ENCODE assay signal across 22 mouse cellular contexts in the genomic region with DNA sequence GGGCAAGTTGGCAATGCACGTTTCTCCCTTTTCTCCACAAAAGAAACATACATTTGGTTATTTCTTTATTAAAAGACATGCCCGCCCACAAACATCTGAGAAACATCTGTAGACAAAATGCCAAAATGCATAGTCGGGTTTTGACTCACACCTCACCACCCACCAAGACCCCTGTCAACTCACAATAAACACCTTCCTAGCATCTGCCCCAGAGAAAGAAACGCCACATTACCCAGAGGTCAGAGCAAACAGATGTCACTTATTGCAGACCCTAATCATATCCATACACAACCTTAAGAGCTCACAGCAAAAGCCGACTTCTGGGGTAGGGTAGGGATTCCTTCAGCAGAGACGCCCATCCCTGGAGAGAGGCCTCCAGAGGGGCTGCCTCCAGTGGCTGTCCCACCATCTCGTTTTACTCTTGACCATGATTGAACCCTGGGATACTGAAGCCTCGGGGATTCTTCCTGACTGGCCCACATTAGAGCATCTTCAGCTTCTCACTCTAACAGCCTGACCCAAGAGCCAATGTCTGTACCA.
DNase-seq lines count a peak whose midpoint lies in the region; ATAC-seq and TF ChIP-seq lines count a peak whose summit lies in the region.
"Had no signal": no experiment of that assay in that cellular context is flagged by ENCODE, and none has a peak within 500 bp of the region (broad histone marks: within the 10 kb centered on the region; RNA-seq: fewer than 3 reads in every experiment).

No protein-coding gene starts in this region.

- TF ChIP-seq POLR2A in limb, embryonic 14.5 days (IDR thresholded peaks at IDR 0.05; ENCODE audit: borderline replicate concordance, extremely low read depth, insufficient read depth, insufficient read length), result no peak

- no peak overlapping the region for H3K4me3 ChIP-seq in embryonic facial prominence, embryonic 13.5 days
- no peak overlapping the region for H3K4me3 ChIP-seq in limb, embryonic 14.5 days (replicated peaks; ENCODE audit: low read length)
- H3K4me3 ChIP-seq: forebrain, embryonic 12.5 days; gastrocnemius, adult 2 months; heart, embryonic 13.5 days; hindbrain, embryonic 13.5 days; intestine, embryonic 15.5 days had no signal

- peaks cover 6% of the 10 kb centered on the region for H3K4me1 ChIP-seq in embryonic facial prominence, embryonic 13.5 days
- 0 out of 2 replicates have a peak, but pooled peaks cover 4% of the 10 kb centered on the region for H3K4me1 ChIP-seq in limb, embryonic 14.5 days (ENCODE audit: control insufficient read depth, insufficient read depth, low read length)
- H3K4me1 ChIP-seq: forebrain, embryonic 12.5 days; heart, embryonic 13.5 days; hindbrain, embryonic 13.5 days; intestine, embryonic 15.5 days had no signal

- no peak overlapping the region for H3K9ac ChIP-seq in embryonic facial prominence, embryonic 13.5 days
- no peak overlapping the region for H3K9ac ChIP-seq in limb, embryonic 14.5 days (ENCODE audit: low read depth, low read length, severe bottlenecking)
- H3K9ac ChIP-seq: forebrain, embryonic 12.5 days; heart, embryonic 13.5 days; hindbrain, embryonic 13.5 days; intestine, embryonic 15.5 days had no signal

- WGBS in embryonic facial prominence, embryonic 13.5 days, result 32% methylated on average over 8 of the region's 8 CpGs
- 25% methylated on average over 8 of the region's 8 CpGs for WGBS in limb, embryonic 14.5 days

- DNase-seq in embryo, embryonic 11 days, result peak; percentile 24
- no peak for DNase-seq in embryo, embryonic 9.5 days (ENCODE audit: extremely low spot score)
- DNase-seq in hindlimb bud, embryonic 11.5 days (ENCODE audit: extremely low spot score, low read depth, low spot score), result peak; percentile 82
- DNase-seq in limb, embryonic 14.5 days (ENCODE audit: low spot score), result peak; percentile 14
- DNase-seq in kidney, adult 18-20 months, result no peak
- DNase-seq: adrenal gland, postnatal 10 days; B cell, adult 2 months; cerebellum, adult 18-20 months; cerebellum, postnatal 10 days; gastrocnemius, adult 2 months; gastrocnemius, postnatal 25 days; heart, postnatal 4 days had no signal

- H3K36me3 ChIP-seq in embryonic facial prominence, embryonic 13.5 days, result no peaks in the 10 kb centered on the region
- no peaks in the 10 kb centered on the region for H3K36me3 ChIP-seq in limb, embryonic 14.5 days (ENCODE audit: control insufficient read depth, insufficient read depth, low read length)
- H3K36me3 ChIP-seq: forebrain, embryonic 12.5 days; G1E; heart, embryonic 13.5 days; hindbrain, embryonic 13.5 days; intestine, embryonic 15.5 days had no signal

- H3K27ac ChIP-seq in embryonic facial prominence, embryonic 13.5 days, result no peak overlapping the region
- H3K27ac ChIP-seq in limb, embryonic 14.5 days (replicated peaks; ENCODE audit: low read depth, low read length), result no peak overlapping the region
- H3K27ac ChIP-seq: forebrain, embryonic 12.5 days; gastrocnemius, adult 2 months; heart, embryonic 13.5 days; hindbrain, embryonic 13.5 days; hindbrain, postnatal 0 days; intestine, embryonic 15.5 days had no signal

- no peaks in the 10 kb centered on the region for H3K9me3 ChIP-seq in embryonic facial prominence, embryonic 13.5 days
- H3K9me3 ChIP-seq in limb, embryonic 14.5 days (ENCODE audit: control insufficient read depth, low read length), result no peaks in the 10 kb centered on the region
- H3K9me3 ChIP-seq: forebrain, embryonic 12.5 days; G1E; heart, embryonic 13.5 days; hindbrain, embryonic 13.5 days; intestine, embryonic 15.5 days had no signal

- no peak overlapping the region for H3K4me2 ChIP-seq in embryonic facial prominence, embryonic 13.5 days
- no peak overlapping the region for H3K4me2 ChIP-seq in limb, embryonic 14.5 days (replicated peaks; ENCODE audit: low read depth, low read length, severe bottlenecking)
- H3K4me2 ChIP-seq: forebrain, embryonic 12.5 days; heart, embryonic 13.5 days; hindbrain, embryonic 13.5 days; intestine, embryonic 15.5 days had no signal

- H3K27me3 ChIP-seq in embryonic facial prominence, embryonic 13.5 days, result no peaks in the 10 kb centered on the region
- no peaks in the 10 kb centered on the region for H3K27me3 ChIP-seq in limb, embryonic 14.5 days (ENCODE audit: control insufficient read depth, insufficient read depth, low read length)
- H3K27me3 ChIP-seq: forebrain, embryonic 12.5 days; hindbrain, embryonic 13.5 days; intestine, embryonic 15.5 days had no signal

- 0 out of 2 replicates have a peak, but pooled peaks have one; percentile 37 for ATAC-seq in embryonic facial prominence, embryonic 13.5 days (ENCODE audit: insufficient number of reproducible peaks, insufficient read depth, low FRiP score, low TSS enrichment, low read depth)
- ATAC-seq in limb, embryonic 14.5 days (ENCODE audit: low FRiP score, low read depth), result no peak
- ATAC-seq in monocyte, adult 5-6 weeks (replicated peaks; ENCODE audit: insufficient number of reproducible peaks, low FRiP score, low TSS enrichment, poor library complexity, severe bottlenecking), result no peak
- ATAC-seq: CD4-positive, CD25-positive, alpha-beta regulatory T cell, adult 4 months; forebrain, embryonic 16.5 days; hindbrain, postnatal 0 days; intestine, embryonic 15.5 days had no signal

Comparison
In these comparisons a context has a peak if more than half of its experiments do, and no peak if none do; other contexts are left out.
1. DNase-seq: peak in embryo, embryonic 11 days (single experiment), hindlimb bud, embryonic 11.5 days (single experiment) and limb, embryonic 14.5 days (single experiment); none in embryo, embryonic 9.5 days (single experiment) and kidney, adult 18-20 months (single experiment).